Mouse (Mus musculus): ENCODE data around the gene Cyb5r2.

DNA sequence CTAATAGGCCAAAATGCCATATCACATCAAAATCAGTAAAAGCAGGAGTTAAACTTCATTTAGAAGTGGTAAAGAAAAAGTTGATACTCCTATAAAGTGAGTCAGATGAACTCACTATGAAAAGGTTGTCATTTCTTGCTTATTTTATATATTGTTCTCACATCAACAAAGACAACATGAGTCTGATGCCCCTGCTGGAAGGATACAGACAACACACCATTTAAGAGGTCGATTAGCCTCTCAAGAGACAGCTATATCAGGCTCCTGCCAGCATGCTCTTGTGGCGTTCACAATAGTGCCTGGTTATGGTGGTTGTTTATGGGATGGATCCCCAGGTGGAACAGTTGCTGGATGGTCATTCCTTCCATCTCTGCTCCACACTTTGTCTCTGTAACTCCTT lies 24.7 kb downstream of the Cyb5r2 start:
- no peak for TF ChIP-seq POLR2A (IDR thresholded peaks at IDR 0.05; ENCODE audit: low read depth, low read length)
- TF ChIP-seq CTCF (IDR thresholded peaks at IDR 0.05; ENCODE audit: extremely low read depth, insufficient read length, insufficient replicate concordance, low read depth, low read length): no peak

All from small intestine, adult 2 months (tissue).